Mouse (Mus musculus): ENCODE measurements around the gene Cep44. TPM values are rescaled to one million over a fixed set of nuclear protein-coding genes. Genes with fewer than 3 reads are reported as not detected.

The Cep44 gene
- polyA plus RNA-seq, 1 experiment from 2014 or later = 50.1 TPM

GRCm38 (mm10) chr8:56552551-56553103 is 1.8 kb upstream of the Cep44 start:
- no peaks in the 10 kb centered on the region for H3K27me3 ChIP-seq (ENCODE audit: control insufficient read depth, insufficient read depth, low read length)
- no peaks in the 10 kb centered on the region for H3K36me3 ChIP-seq (ENCODE audit: control insufficient read depth, insufficient read depth, low read length)
- WGBS = 76% methylated on average over 5 of the region's 5 CpGs
- H3K4me3 ChIP-seq (ENCODE audit: low read depth, low read length) = peak overlapping the region; percentile 6; the same call in 1 of the 2 replicates
- H3K4me2 ChIP-seq (ENCODE audit: low read depth, severe bottlenecking) = no peak overlapping the region; the same call in 1 of the 2 replicates
- ATAC-seq (ENCODE audit: insufficient number of reproducible peaks, low FRiP score, low TSS enrichment, low read depth) (no peak), DNase-seq (ENCODE audit: low spot score) (no peak)
- no peaks in the 10 kb centered on the region for H3K9me3 ChIP-seq (ENCODE audit: control insufficient read depth, low read length)
- H3K4me1 ChIP-seq (ENCODE audit: control insufficient read depth, insufficient read depth, low read length) = peaks cover 5% of the 10 kb centered on the region; the same call in 1 of the 2 replicates
- H3K9ac ChIP-seq (ENCODE audit: low read length) = no peak overlapping the region; the same call in 1 of the 2 replicates
- H3K27ac ChIP-seq (replicated peaks; ENCODE audit: low read depth, low read length) = no peak overlapping the region

GRCm38 (mm10) chr8:56552045-56552444 is 1.2 kb upstream of the Cep44 start:
- Histone ChIP-seq H3K4me2 (ENCODE audit: low read depth, severe bottlenecking) (peak overlapping the region; percentile 60), H3K4me1 (ENCODE audit: control insufficient read depth, insufficient read depth, low read length) (peaks cover 5% of the 10 kb centered on the region; the same call in 1 of the 2 replicates), H3K27ac (replicated peaks; ENCODE audit: low read depth, low read length) (no peak overlapping the region), H3K27me3 (ENCODE audit: control insufficient read depth, insufficient read depth, low read length) (no peaks in the 10 kb centered on the region), H3K9ac (ENCODE audit: low read length) (peak overlapping the region; percentile 74), H3K36me3 (ENCODE audit: control insufficient read depth, insufficient read depth, low read length) (no peaks in the 10 kb centered on the region), H3K4me3 (ENCODE audit: low read depth, low read length) (peak overlapping the region; percentile 96), H3K9me3 (ENCODE audit: control insufficient read depth, low read length) (no peaks in the 10 kb centered on the region)
- ATAC-seq (ENCODE audit: insufficient number of reproducible peaks, low FRiP score, low TSS enrichment, low read depth) = no peak
- 32% methylated on average over 10 of the region's 10 CpGs for WGBS
- DNase-seq (ENCODE audit: low spot score) = peak; percentile 25

GRCm38 (mm10) chr8:56551361-56551852 is 560 bp upstream of the Cep44 start:
- Histone ChIP-seq H3K9me3 (ENCODE audit: control insufficient read depth, low read length) (no peaks in the 10 kb centered on the region), H3K9ac (ENCODE audit: low read length) (peak overlapping the region; percentile 74)

GRCm38 (mm10) chr8:56547866-56548265 is 3.0 kb downstream of the Cep44 start:
- Histone ChIP-seq H3K36me3 (ENCODE audit: control insufficient read depth, insufficient read depth, low read length) (no peaks in the 10 kb centered on the region), H3K27ac (replicated peaks; ENCODE audit: low read depth, low read length) (no peak overlapping the region), H3K4me2 (ENCODE audit: low read depth, severe bottlenecking) (no peak overlapping the region), H3K4me1 (ENCODE audit: control insufficient read depth, insufficient read depth, low read length) (peaks cover 5% of the 10 kb centered on the region; the same call in 1 of the 2 replicates), H3K9ac (ENCODE audit: low read length) (no peak overlapping the region), H3K9me3 (ENCODE audit: control insufficient read depth, low read length) (no peaks in the 10 kb centered on the region), H3K27me3 (ENCODE audit: control insufficient read depth, insufficient read depth, low read length) (no peaks in the 10 kb centered on the region), H3K4me3 (ENCODE audit: low read depth, low read length) (no peak overlapping the region)
- DNase-seq (ENCODE audit: low spot score) (no peak), ATAC-seq (ENCODE audit: insufficient number of reproducible peaks, low FRiP score, low TSS enrichment, low read depth) (no peak)
- WGBS = 90% methylated on average over 2 of the region's 2 CpGs

More at GRCm38 (mm10) chr8:56551361-56551852, 560 bp upstream of the Cep44 start:
- H3K4me3 ChIP-seq (ENCODE audit: low read depth, low read length) = peak overlapping the region; percentile 96
- H3K27ac ChIP-seq (replicated peaks; ENCODE audit: low read depth, low read length) = peak overlapping the region; percentile 17
- H3K27me3 ChIP-seq (ENCODE audit: control insufficient read depth, insufficient read depth, low read length) = no peaks in the 10 kb centered on the region
- peak; percentile 93 for ATAC-seq (ENCODE audit: insufficient number of reproducible peaks, low FRiP score, low TSS enrichment, low read depth)
- peaks cover 5% of the 10 kb centered on the region; the same call in 1 of the 2 replicates for H3K4me1 ChIP-seq (ENCODE audit: control insufficient read depth, insufficient read depth, low read length)
- peak overlapping the region; percentile 60 for H3K4me2 ChIP-seq (ENCODE audit: low read depth, severe bottlenecking)
- under 1% methylated on average over 28 of the region's 28 CpGs for WGBS
- DNase-seq (ENCODE audit: low spot score) = peak; percentile 85
- no peaks in the 10 kb centered on the region for H3K36me3 ChIP-seq (ENCODE audit: control insufficient read depth, insufficient read depth, low read length)

- Histone ChIP-seq H3K4me3 (ENCODE audit: low read depth, low read length) (no peak overlapping the region), H3K9me3 (ENCODE audit: control insufficient read depth, low read length) (no peaks in the 10 kb centered on the region), H3K4me2 (ENCODE audit: low read depth, severe bottlenecking) (no peak overlapping the region), H3K4me1 (ENCODE audit: control insufficient read depth, insufficient read depth, low read length) (no peaks in the 10 kb centered on the region), H3K27me3 (ENCODE audit: control insufficient read depth, insufficient read depth, low read length) (no peaks in the 10 kb centered on the region), H3K27ac (replicated peaks; ENCODE audit: low read depth, low read length) (no peak overlapping the region), H3K9ac (ENCODE audit: low read length) (no peak overlapping the region), H3K36me3 (ENCODE audit: control insufficient read depth, insufficient read depth, low read length) (peaks cover 6% of the 10 kb centered on the region; the same call in 1 of the 2 replicates)
- DNase-seq (ENCODE audit: low spot score) (no peak), ATAC-seq (ENCODE audit: insufficient number of reproducible peaks, low FRiP score, low TSS enrichment, low read depth) (no peak)
- WGBS = 91% methylated on average over 7 of the region's 7 CpGs
These were observed 10.1 kb downstream of the Cep44 start for GRCm38 (mm10) chr8:56540706-56541105.

GRCm38 (mm10) chr8:56530359-56530758 is 20.5 kb downstream of the Cep44 start:
- no peak overlapping the region for H3K4me3 ChIP-seq (ENCODE audit: low read depth, low read length)
- H3K27me3 ChIP-seq (ENCODE audit: control insufficient read depth, insufficient read depth, low read length) = no peaks in the 10 kb centered on the region
- ATAC-seq (ENCODE audit: insufficient number of reproducible peaks, low FRiP score, low TSS enrichment, low read depth) (no peak), DNase-seq (ENCODE audit: low spot score) (peak; percentile 84)
- 4% methylated on average over 3 of the region's 3 CpGs for WGBS
- H3K9me3 ChIP-seq (ENCODE audit: control insufficient read depth, low read length) = no peaks in the 10 kb centered on the region
- no peak overlapping the region for H3K4me2 ChIP-seq (ENCODE audit: low read depth, severe bottlenecking)
- no peak overlapping the region for H3K27ac ChIP-seq (replicated peaks; ENCODE audit: low read depth, low read length)
- peaks cover 3% of the 10 kb centered on the region; the same call in 1 of the 2 replicates for H3K4me1 ChIP-seq (ENCODE audit: control insufficient read depth, insufficient read depth, low read length)
- peaks cover 2% of the 10 kb centered on the region; the same call in 1 of the 2 replicates for H3K36me3 ChIP-seq (ENCODE audit: control insufficient read depth, insufficient read depth, low read length)
- H3K9ac ChIP-seq (ENCODE audit: low read length) = no peak overlapping the region

GRCm38 (mm10) chr8:56528869-56529268 is 22.0 kb downstream of the Cep44 start:
- Histone ChIP-seq H3K27ac (replicated peaks; ENCODE audit: low read depth, low read length) (no peak overlapping the region), H3K4me2 (ENCODE audit: low read depth, severe bottlenecking) (no peak overlapping the region), H3K4me3 (ENCODE audit: low read depth, low read length) (no peak overlapping the region), H3K36me3 (ENCODE audit: control insufficient read depth, insufficient read depth, low read length) (peaks cover 2% of the 10 kb centered on the region; the same call in 1 of the 2 replicates), H3K9me3 (ENCODE audit: control insufficient read depth, low read length) (no peaks in the 10 kb centered on the region), H3K9ac (ENCODE audit: low read length) (no peak overlapping the region), H3K4me1 (ENCODE audit: control insufficient read depth, insufficient read depth, low read length) (peaks cover 3% of the 10 kb centered on the region; the same call in 1 of the 2 replicates), H3K27me3 (ENCODE audit: control insufficient read depth, insufficient read depth, low read length) (no peaks in the 10 kb centered on the region)
- 0 out of 2 replicates have a peak, but pooled peaks have one; percentile 61 for ATAC-seq (ENCODE audit: insufficient number of reproducible peaks, low FRiP score, low TSS enrichment, low read depth)
- peak; percentile 32 for DNase-seq (ENCODE audit: low spot score)
- WGBS = 45% methylated on average over 6 of the region's 6 CpGs

GRCm38 (mm10) chr8:56521051-56521450 is 29.8 kb downstream of the Cep44 start:
- Histone ChIP-seq H3K9me3 (ENCODE audit: control insufficient read depth, low read length) (no peaks in the 10 kb centered on the region), H3K27me3 (ENCODE audit: control insufficient read depth, insufficient read depth, low read length) (no peaks in the 10 kb centered on the region), H3K36me3 (ENCODE audit: control insufficient read depth, insufficient read depth, low read length) (no peaks in the 10 kb centered on the region), H3K4me1 (ENCODE audit: control insufficient read depth, insufficient read depth, low read length) (no peaks in the 10 kb centered on the region), H3K9ac (ENCODE audit: low read length) (no peak overlapping the region), H3K27ac (replicated peaks; ENCODE audit: low read depth, low read length) (no peak overlapping the region), H3K4me3 (ENCODE audit: low read depth, low read length) (no peak overlapping the region), H3K4me2 (ENCODE audit: low read depth, severe bottlenecking) (no peak overlapping the region)
- WGBS = 76% methylated on average over 4 of the region's 4 CpGs
- ATAC-seq (ENCODE audit: insufficient number of reproducible peaks, low FRiP score, low TSS enrichment, low read depth) = no peak
- no peak for DNase-seq (ENCODE audit: low spot score)
